Mouse (Mus musculus) lung, embryonic 16.5 days (tissue): Measurements from ENCODE around the gene Shf. TPM values are rescaled to one million over a fixed set of nuclear protein-coding genes. Genes with fewer than 3 reads are reported as not detected.

ENCODE experiments used
- ATAC-seq: fragments of 200-750 bp; cut with Nextera tagmentation; 2 replicates; pipeline ENCODE4 v1.8.0; 2017; ENCODE audit warnings: low read depth, mild to moderate bottlenecking, moderate library complexity
- H3K27ac ChIP-seq: fragments of 300-500 bp; sonication (generic); 2 replicates; pipeline ENCODE4 v1.5.1; 2014; ENCODE audit warnings: mild to moderate bottlenecking, control low read depth, low read length
- H3K27me3 ChIP-seq: fragments of 300-500 bp; sonication (generic); 2 replicates; pipeline ENCODE4 v1.6.1; 2014; ENCODE audit warnings: low read depth, low read length, mixed read lengths; ENCODE audit not compliant: control insufficient read depth, insufficient read depth
- H3K36me3 ChIP-seq: fragments of 300-500 bp; sonication (generic); 2 replicates; pipeline ENCODE4 v1.6.1; 2014; ENCODE audit warnings: low read length; ENCODE audit not compliant: control insufficient read depth, insufficient read depth
- H3K4me1 ChIP-seq: fragments of 300-500 bp; sonication (generic); replicated peaks from 2 replicates; pipeline ENCODE4 v1.6.1; 2014; ENCODE audit warnings: low read length, mixed read lengths; ENCODE audit not compliant: control insufficient read depth, insufficient read depth
- H3K4me2 ChIP-seq: fragments of 300-500 bp; sonication (generic); 2 replicates; pipeline ENCODE4 v1.6.1; 2014; ENCODE audit warnings: low read depth, low read length, control low read depth
- H3K4me3 ChIP-seq: fragments of 300-500 bp; sonication (generic); 2 replicates; pipeline ENCODE4 v1.5.1; 2014; ENCODE audit warnings: mild to moderate bottlenecking, low read length, control low read depth
- H3K9ac ChIP-seq: fragments of 300-500 bp; sonication (generic); 2 replicates; pipeline ENCODE4 v1.6.1; 2014; ENCODE audit warnings: low read length, control low read depth
- H3K9me3 ChIP-seq: fragments of 300-500 bp; sonication (generic); 2 replicates; pipeline ENCODE4 v1.6.1; 2016; ENCODE audit warnings: low read length; ENCODE audit not compliant: control insufficient read depth
- WGBS: fragments of 180-500 bp; shearing (Covaris S2); extraction: QIAGEN DNeasy Blood & Tissue Kit; methylation state at CpG from one replicate; pipeline ENCODE4 v1.1.7; 2014; 5-methylcytosine and 5-hydroxymethylcytosine counted together
- polyA plus RNA-seq: library from polyadenylated mRNA; unstranded; fragments of >200 nt; fragmentation: Nextera tagmentation; extraction: Ambion mirVana; gene quantifications from 2 replicates; pipeline ENCODE4 v1.2.1, GENCODE M21; 2015

The Shf gene
- polyA plus RNA-seq, 1 experiment from 2014 or later = 2.5 TPM

DNA sequence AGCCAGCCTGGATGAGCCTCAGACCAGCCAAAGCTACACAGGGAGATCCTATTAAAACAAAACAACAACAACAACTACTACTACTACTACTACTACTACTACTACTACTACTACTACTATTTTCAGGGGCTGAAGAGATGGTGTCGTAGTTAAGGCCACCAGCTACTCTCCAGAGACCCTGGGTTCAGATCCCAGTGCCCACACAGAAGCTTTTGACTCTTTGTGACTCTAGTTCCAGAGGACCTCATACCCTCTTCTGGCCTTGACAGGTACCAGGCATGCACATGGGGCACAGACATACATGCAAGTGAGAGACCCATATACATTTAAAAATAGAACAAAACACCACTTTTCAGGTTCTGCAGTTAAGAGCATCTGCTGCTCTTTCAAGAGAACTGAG is 3.6 kb upstream of the Shf start:
- no peak for ATAC-seq
- Histone ChIP-seq H3K9me3 (no peaks in the 10 kb centered on the region), H3K27me3 (peaks cover 5% of the 10 kb centered on the region; the same call in 1 of the 2 replicates), H3K27ac (no peak overlapping the region), H3K4me1 (peaks cover 5% of the 10 kb centered on the region), H3K36me3 (no peaks in the 10 kb centered on the region), H3K9ac (no peak overlapping the region), H3K4me2 (no peak overlapping the region), H3K4me3 (no peak overlapping the region)
- WGBS = 65% methylated on average over 1 of the region's 1 CpGs

DNA sequence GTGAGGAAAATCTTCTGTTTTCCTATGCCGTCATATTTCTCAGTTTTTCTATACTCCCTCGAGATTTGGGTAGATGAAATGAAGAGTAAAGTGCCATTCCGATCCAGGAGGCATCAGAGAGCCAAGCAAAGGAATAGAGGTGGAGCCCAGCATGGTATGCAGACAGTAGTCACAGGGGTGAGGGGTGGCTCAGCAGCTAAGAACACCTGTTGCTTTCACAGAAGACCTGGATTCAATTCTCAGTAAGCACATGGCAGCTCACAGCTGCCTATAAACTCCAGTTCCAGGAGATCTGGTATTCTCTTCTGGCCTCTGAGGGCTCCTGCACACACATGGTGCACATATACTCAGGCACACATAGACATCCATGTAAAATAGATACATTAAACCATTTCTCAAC is 3.1 kb upstream of the Shf start:
- no peak overlapping the region for H3K9ac ChIP-seq
- H3K4me1 ChIP-seq = peaks cover 10% of the 10 kb centered on the region
- H3K27me3 ChIP-seq = peaks cover 5% of the 10 kb centered on the region; the same call in 1 of the 2 replicates
- 69% methylated on average over 3 of the region's 3 CpGs for WGBS
- ATAC-seq = no peak
- H3K4me2 ChIP-seq = no peak overlapping the region
- H3K9me3 ChIP-seq = no peaks in the 10 kb centered on the region
- H3K27ac ChIP-seq = no peak overlapping the region
- H3K4me3 ChIP-seq = no peak overlapping the region
- H3K36me3 ChIP-seq = no peaks in the 10 kb centered on the region

DNA sequence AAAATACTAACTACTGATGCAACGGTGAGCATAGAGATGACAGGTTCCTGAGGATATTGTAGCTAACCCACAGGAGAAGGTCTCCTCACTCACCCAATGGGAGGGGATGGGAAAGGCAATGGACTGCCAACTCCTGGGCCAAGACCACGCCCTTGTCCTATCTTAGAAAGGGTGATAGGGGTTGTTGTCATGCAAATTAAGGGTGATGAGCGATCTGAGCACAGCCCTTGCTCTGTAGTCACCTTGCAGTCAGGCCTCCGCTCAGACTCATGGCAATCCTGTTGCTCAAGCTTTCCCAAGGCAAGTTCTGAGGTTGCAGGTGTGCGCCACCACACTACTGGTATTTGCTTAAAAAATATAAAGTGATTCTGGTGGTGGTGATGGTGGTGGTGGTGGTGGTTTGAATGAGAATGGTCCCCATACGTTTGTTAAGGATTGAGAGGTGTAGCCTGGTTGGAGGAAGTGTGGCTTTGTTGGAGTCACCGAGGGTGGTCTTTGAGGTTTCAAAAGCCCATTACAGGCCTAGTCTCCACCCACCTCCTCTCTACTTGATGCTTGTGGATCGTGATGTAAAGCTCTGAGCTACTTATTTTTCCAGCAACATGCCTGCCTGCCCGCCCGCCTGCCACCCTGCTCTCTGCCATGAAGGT is 1.3 kb upstream of the Shf start:
- H3K27ac ChIP-seq = no peak overlapping the region
- no peak for ATAC-seq

DNA sequence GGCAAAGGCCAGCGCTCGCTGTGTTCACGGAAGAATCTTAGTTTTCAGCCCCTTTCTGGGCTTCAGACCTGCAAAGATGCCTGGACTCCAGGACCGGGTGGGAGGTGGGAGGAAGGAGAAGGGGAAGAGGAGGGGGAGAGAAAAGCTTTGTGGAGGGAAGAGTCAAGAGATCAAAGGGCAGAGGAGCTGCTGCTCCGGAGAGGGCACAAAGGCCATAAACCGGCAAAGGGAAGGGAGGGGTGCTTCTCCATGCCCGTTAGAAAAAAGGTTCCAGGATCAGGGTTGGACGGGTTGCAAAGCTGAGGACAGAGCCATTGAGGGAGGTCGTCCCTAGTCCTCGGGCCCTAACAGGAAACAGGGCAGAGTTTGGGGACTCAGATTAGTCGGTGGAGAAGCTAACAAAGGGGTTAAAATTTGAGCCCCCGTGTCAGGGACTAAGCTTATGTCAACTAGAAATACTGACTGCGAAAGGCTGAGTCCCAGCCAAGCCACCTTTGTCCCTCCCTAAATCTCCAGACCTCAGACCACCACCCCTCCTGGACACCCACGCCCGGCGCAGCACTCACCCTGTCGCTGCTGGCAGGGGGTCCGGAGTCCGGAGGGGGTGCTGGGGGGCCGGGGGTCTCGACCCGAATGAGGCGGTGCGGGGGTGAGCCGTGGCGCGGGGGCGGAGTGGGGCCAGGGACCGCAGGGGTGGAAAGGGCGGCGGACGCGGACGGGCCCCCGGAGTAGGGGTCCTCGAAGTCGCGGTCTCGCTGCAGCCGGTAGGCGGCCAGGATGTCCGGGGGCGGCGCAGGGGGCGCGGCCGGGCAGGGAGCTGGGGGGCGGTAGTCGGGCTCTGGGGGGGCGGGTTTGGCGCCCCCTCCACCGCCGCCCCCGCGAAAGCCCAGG is 636 bp downstream of the Shf start:
- WGBS = 2% methylated on average over 18 of the region's 55 CpGs
- ATAC-seq = peak; percentile 80
- H3K27ac ChIP-seq = peak overlapping the region; percentile 47

More for the DNA sequence above, 1.3 kb upstream of the Shf start:
- H3K4me2 ChIP-seq = no peak overlapping the region
- H3K27me3 ChIP-seq = peaks cover 5% of the 10 kb centered on the region; the same call in 1 of the 2 replicates
- WGBS = 47% methylated on average over 10 of the region's 10 CpGs
- H3K9me3 ChIP-seq = no peaks in the 10 kb centered on the region
- H3K36me3 ChIP-seq = no peaks in the 10 kb centered on the region
- H3K4me1 ChIP-seq = peaks cover 16% of the 10 kb centered on the region
- H3K9ac ChIP-seq = no peak overlapping the region
- H3K4me3 ChIP-seq = no peak overlapping the region

DNA sequence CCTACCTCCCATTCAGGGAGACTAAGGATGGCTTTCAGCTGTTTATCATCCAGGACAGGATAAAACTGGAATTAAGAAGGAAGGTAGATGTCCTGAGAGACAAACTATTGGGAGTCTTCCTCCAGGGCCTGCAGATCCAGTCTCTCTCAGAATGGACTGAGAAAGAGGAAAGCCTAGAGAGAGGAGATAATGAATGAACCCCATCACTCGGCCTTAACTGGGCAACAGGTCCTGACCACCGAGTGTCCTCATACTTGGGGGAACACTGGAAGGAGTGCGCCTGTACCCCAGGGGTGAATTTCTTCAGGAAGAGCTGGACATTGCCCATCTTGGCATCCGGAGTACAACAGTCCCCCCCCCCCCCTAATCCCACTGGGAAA is 1.3 kb downstream of the Shf start:
- no peaks in the 10 kb centered on the region for H3K36me3 ChIP-seq
- H3K4me2 ChIP-seq = peak overlapping the region; percentile 88
- H3K4me3 ChIP-seq = peak overlapping the region; percentile 92
- ATAC-seq = no peak
- peaks cover 16% of the 10 kb centered on the region for H3K4me1 ChIP-seq
- H3K27ac ChIP-seq = no peak overlapping the region
- H3K9ac ChIP-seq = peak overlapping the region; percentile 90
- H3K27me3 ChIP-seq = peaks cover 5% of the 10 kb centered on the region; the same call in 1 of the 2 replicates
- no peaks in the 10 kb centered on the region for H3K9me3 ChIP-seq
- WGBS = 7% methylated on average over 4 of the region's 4 CpGs

More for the DNA sequence above, 636 bp downstream of the Shf start:
- Histone ChIP-seq H3K36me3 (no peaks in the 10 kb centered on the region), H3K9me3 (no peaks in the 10 kb centered on the region), H3K4me3 (peak overlapping the region; percentile 92), H3K4me1 (peaks cover 16% of the 10 kb centered on the region), H3K9ac (peak overlapping the region; percentile 90), H3K4me2 (peak overlapping the region; percentile 88), H3K27me3 (peaks cover 5% of the 10 kb centered on the region; the same call in 1 of the 2 replicates)

DNA sequence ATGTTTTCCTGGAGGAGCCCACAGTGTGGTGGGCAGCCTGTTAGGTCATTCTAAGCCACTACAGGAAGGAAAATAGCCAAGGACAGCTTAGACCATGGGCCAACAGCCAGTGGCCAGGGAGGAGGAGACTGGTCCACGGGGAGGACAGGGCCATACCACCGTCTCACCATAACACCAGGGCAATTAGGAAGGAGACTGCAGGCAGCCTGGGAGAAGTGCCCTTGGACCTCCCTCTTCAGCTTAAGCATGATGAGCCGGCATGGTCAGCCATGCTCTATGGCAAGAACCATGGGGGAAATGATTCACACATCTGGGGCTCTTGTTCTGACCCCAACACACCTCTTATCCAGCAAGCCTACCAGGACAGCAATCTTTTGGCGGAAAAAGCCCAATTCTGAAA is 1.8 kb downstream of the Shf start:
- H3K27ac ChIP-seq = no peak overlapping the region
- H3K4me1 ChIP-seq = peaks cover 16% of the 10 kb centered on the region
- H3K36me3 ChIP-seq = no peaks in the 10 kb centered on the region
- H3K27me3 ChIP-seq = peaks cover 5% of the 10 kb centered on the region; the same call in 1 of the 2 replicates
- peak overlapping the region; percentile 92 for H3K4me3 ChIP-seq
- H3K9ac ChIP-seq = no peak overlapping the region; the same call in 1 of the 2 replicates
- 36% methylated on average over 4 of the region's 4 CpGs for WGBS
- no peak for ATAC-seq
- H3K4me2 ChIP-seq = peak overlapping the region; percentile 88
- no peaks in the 10 kb centered on the region for H3K9me3 ChIP-seq

DNA sequence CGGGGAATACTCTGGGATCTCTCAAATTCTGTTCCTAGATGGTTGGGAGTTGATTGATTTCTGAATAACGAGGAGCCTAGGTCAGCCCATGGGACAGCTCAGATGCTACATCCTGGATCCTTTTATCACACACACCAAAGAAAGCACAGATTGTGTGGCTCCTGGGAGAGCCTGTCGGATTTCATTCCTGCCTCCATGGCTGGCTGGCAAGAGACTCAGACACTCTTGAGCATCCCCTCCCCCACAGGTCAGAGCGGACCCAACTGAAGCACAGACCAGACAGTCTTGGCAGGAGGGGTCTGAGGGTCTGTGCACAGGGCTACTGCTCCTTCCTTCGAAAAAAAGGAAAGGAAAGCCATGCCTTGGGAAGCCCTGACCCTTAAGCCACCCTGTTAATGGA is 2.3 kb downstream of the Shf start:
- WGBS = 20% methylated on average over 5 of the region's 5 CpGs
- Histone ChIP-seq H3K36me3 (no peaks in the 10 kb centered on the region), H3K4me2 (peak overlapping the region; percentile 88; the same call in 1 of the 2 replicates), H3K4me3 (no peak overlapping the region; the same call in 1 of the 2 replicates), H3K9me3 (no peaks in the 10 kb centered on the region), H3K9ac (no peak overlapping the region), H3K27ac (no peak overlapping the region), H3K4me1 (peaks cover 16% of the 10 kb centered on the region), H3K27me3 (peaks cover 5% of the 10 kb centered on the region; the same call in 1 of the 2 replicates)
- ATAC-seq = no peak

DNA sequence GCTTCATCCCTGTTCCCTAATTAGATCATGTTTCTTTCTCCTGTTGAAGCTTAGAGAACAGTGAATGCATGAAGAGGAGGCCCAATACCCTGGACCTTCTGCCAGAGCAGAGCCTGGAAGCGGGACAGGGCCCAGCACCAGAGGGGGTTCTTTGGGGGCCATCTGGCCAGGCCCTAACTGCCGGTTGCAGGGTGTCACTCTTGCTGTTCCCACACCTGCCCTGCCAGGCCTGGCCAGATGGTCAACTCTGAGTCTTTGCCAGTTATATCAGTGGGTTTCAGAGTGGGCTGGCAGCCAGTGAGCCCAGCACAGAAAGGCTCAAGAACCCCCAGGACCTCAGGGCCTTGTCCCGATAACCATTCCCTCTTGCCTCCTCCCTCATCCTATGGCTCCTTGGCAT is 2.9 kb downstream of the Shf start:
- Histone ChIP-seq H3K36me3 (no peaks in the 10 kb centered on the region), H3K4me2 (no peak overlapping the region), H3K9me3 (no peaks in the 10 kb centered on the region), H3K27me3 (peaks cover 4% of the 10 kb centered on the region; the same call in 1 of the 2 replicates), H3K27ac (no peak overlapping the region), H3K4me1 (peaks cover 16% of the 10 kb centered on the region), H3K4me3 (no peak overlapping the region), H3K9ac (no peak overlapping the region)
- ATAC-seq = no peak
- 77% methylated on average over 3 of the region's 3 CpGs for WGBS

DNA sequence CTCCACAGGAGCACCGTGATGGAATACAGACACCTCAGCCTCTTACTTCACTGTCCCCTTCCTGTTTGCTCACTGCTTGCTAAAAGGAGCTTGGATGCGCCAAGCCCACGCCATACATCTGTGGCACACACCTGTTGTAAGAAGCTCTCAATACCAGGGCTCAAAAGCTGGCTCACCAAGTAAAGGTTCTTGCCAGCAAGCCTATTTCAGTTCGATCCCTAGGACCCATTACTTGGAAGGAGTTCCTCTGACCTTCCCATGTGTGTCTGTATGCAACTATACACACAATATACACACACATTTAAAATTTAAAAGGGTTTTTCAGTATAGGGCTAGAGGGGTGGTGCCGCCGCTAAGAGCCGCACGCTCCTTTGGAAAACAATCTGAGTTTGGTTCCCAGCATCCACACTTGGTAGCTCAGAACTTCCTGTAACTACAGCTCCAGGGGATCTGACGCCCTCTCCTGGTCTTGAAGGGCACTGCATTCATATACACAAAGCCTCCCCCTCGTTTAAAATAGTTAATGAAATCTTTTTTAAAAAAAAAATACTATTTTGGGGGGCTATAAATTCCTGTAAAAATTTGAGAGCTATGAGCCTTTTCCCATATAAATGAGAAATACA is 3.6 kb downstream of the Shf start:
- Histone ChIP-seq H3K4me1 (peaks cover 16% of the 10 kb centered on the region), H3K9ac (no peak overlapping the region), H3K9me3 (no peaks in the 10 kb centered on the region), H3K4me2 (no peak overlapping the region), H3K27ac (no peak overlapping the region), H3K4me3 (no peak overlapping the region), H3K36me3 (no peaks in the 10 kb centered on the region), H3K27me3 (no peaks in the 10 kb centered on the region)
- ATAC-seq = no peak
- 82% methylated on average over 10 of the region's 10 CpGs for WGBS
